Mouse (Mus musculus) ES-Bruce4 (cell line): ENCODE results near the gene Heatr6.

Source experiments
- CTCF ChIP-seq: IDR thresholded peaks from one replicate; pipeline ENCODE4 v1.8.1; 2011; ENCODE audit warnings: low read depth, low read length
- POLR2A ChIP-seq: IDR thresholded peaks from one replicate; pipeline ENCODE4 v1.8.1; 2011; ENCODE audit warnings: low read length; ENCODE audit not compliant: insufficient read depth

GRCm38 (mm10) chr11:83799871-83800430 lies 46.5 kb downstream of the Heatr6 start:
- TF ChIP-seq CTCF (no peak), POLR2A (no peak)
